Mouse (Mus musculus) layer of hippocampus, postnatal 25 days (tissue): ENCODE data around the gene Serpina1b. TPM values are rescaled to one million over a fixed set of nuclear protein-coding genes. Genes with fewer than 3 reads are reported as not detected.
"Not testable (repeated sequence)": the region's sequence is repeated elsewhere in the genome, so short reads cannot be mapped to it uniquely, and the experiment has no call there.

Experiments
- DNase-seq, 2 experiments: peaks; one replicate each; pipeline ENCODE4 v3.0.0; 2022; ENCODE audit warnings: mixed read lengths in 2 of 2, low spot score in 1 of 2; ENCODE audit errors: extremely low spot score in 1 of 2
- total RNA-seq, 2 experiments: library from RNA; stranded (reverse); gene quantifications; 2 replicates each; pipeline ENCODE4 v1.2.3; 2021

Gene Serpina1b
- not detected for total RNA-seq

DNA sequence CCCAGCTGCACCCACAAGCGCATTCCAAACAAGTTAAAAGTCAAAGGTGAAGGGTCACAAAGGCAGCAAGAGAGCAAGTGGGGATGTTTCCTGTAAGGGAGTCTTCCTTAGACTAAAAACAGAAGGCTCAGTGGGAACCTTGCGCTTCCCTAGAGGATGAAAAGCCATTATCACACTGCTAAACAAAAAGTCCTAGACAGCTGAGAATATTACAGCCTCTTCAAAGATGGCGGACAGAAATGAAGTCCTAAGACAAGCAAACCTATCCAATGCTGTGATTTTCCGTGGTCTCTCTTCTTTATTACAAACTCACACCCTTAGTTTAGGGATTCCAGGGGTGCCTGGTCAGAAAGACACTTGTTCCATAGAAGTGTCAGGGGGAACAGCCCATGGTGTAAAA lies at the start of gene Serpina1b:
Gene Serpina1b, minus strand, starts transcription at position 101 of the 400 bp plus-strand sequence.
- DNase-seq, result not testable (repeated sequence)

DNA sequence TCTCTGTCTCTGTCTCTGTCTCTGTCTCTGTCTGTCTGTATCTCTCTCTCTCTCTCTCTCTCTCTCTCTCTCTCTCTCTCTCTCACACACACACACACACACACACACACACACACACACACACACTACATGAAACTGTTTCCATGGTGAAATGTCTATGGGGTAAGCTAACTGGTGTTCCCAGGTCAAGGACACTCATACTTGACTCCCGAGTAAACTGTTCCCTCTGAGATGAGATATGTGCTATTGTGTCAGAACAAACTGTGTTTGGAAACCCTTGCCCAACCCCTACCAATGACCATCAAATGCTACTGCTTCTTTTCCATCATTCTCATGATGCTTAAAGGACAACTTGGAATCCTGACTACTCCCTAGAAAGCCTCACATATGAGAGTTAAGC lies 36.7 kb upstream of the Serpina1b start:
- not testable (repeated sequence) for DNase-seq

DNA sequence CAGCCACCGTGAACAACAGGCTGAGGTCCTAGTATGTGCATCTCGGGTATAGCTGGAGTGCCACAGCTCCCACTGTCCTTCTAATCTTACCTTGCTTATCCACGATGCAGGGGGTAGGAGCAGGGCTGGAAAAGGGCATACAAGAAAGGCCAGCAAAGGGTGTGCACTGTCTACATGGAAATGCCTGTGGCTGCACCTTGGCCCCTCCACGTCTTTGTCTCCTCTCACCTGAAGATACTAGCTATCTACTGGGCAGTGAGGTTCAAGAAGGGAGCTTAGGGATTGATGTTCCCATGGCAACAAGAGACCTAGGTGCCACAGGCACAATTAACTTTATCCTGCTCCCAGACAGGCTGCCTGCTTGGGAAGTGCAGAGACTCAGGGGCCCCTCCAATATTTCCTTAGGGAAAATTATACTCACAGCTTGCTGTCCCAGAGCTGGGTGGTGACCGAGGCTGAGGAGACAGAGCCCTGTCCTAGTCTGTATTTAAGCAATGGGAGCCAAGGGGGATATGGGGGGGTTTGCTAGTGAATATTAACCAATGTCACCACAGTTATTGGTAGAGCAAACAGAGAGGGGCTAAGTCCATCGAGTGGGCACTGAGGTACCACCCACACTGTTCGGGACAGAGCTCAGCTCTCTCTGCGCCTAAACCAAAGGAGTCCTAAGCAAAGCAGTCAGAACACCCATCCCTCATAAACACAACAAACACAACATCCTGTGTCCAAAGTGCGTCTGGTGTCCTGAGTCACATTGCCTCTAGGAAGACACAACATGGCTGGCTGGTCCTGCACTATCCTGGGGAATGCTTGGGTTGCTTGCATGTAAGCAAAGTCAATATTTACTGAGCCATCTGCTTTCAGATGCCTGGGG lies 33.2 kb upstream of the Serpina1b start, which contains the start of gene Serpina1a:
Gene Serpina1a, minus strand, starts transcription at position 462 of the 874 bp plus-strand sequence.
- DNase-seq, result not testable (repeated sequence)

DNA sequence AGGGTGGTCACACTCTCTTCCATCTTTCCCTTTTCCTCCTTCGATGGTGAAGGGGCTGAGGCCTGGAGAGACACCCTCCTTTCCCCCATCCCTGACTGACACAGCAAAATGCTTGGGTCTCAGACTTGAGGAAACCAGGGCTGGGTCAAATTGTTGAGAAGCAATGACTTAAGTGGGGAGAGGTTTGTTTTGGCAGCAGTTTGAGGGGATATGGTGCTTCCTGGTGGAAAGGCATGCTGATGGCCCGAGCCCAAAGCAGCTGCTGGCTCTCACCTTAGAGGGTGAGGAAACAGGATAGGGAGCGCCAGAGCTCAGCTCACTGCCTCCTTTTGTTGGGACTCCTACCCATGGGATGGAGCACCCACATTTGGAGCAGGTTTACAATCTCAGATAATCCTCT lies 30.8 kb upstream of the Serpina1b start:
- no peak for DNase-seq

DNA sequence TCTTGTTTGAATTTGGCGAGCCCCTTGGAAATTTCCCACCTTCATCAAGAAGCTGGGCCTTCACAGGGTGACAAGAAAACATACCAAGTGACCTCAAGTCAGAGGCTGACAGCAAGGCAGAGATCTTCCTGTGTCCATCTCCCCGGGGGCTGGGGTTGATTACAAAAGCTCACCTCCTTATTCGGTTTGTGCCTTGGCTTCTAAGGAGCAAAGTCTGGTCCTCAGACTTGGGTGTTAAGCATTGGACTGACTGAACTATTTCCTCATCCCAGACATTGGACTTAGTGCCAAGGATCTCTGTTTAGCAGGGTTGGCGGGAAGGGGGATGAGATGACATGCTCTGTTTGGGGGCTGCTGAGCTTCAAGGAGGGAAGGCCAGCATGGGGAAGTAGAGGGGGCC lies 30.4 kb upstream of the Serpina1b start:
- DNase-seq, result not testable (repeated sequence)

DNA sequence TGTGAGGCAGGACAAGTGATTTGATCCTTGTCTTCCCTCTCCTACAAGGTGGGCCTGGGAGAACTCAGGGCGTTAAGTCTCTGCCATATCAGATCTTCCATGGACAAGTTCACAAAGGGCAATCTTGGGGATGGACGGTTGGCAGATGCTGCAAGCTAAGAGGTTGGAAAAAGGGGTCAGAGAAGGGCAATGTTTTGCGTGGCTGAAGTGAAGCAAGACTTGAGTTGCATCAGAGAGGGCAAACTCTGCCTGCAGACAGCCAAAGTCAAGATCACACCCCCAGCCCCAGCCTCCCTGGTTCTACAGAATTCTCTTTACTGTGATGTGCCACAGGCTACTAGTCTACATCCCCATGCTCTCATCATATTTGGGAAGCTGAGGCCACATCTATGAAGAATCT lies 29.4 kb upstream of the Serpina1b start:
- not testable (repeated sequence) for DNase-seq

DNA sequence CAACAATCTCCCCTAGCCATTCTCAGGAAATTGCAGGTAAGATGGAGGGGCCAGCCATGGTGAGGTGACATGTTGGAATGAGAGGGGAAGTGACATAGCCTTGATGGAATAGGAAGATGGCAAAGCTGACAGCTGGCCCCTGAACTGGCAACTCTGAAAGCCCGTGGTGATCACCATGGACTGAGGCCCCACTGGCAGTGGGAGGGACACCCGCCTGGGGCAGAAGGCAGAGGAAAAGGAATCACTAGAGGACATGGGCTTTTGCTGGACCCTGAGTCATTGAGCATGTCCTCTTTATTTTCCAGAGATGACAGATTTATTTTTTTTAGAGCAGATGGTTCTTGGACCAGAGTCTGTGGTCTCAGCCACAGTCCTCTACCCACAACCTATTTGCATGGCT lies 22.9 kb upstream of the Serpina1b start:
- DNase-seq, result not testable (repeated sequence)

DNA sequence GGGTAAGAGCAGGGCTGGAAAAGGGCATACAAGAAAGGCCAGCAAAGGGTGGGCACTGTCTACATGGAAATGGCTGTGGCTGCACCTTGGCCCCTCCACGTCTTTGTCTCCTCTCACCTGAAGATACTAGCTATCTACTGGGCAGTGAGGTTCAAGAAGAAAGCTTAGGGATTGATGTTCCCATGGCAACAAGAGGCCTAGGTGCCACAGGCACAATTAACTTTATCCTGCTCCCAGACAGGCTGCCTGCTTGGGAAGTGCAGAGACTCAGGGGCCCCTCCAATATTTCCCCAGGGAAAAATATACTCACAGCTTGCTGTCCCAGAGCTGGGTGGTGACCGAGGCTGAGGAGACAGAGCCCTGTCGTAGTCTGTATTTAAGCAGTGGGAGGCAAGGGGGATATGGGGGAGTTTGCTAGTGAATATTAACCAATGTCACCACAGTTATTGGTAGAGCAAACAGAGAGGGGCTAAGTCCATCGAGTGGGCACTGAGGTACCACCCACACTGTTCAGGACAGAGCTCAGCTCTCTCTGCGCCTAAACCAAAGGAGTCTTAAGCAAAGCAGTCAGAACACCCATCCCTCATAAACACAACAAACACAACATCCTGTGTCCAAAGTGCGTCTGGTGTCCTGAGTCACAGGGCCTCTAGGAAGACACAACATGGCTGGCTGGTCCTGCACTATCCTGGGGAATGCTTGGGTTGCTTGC lies 2.4 kb downstream of the Serpina1b start:
- DNase-seq, result not testable (repeated sequence)

DNA sequence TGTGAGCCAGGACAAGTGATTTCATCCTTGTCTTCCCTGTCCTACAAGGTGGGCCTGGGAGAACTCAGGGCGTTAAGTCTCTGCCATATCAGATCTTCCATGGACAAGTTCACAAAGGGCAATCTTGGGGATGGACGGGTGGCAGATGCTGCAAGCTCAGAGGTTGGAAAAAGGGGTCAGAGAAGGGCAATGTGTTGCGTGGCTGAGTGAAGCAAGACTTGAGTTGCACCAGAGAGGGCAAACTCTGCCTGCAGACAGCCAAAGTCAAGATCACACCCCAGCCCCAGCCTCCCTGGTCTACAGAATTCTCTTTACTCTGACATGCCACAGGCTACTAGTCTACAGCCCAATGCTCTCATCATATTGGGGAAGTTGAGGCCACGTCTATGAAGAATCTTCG lies 6.3 kb downstream of the Serpina1b start:
- not testable (repeated sequence) for DNase-seq

DNA sequence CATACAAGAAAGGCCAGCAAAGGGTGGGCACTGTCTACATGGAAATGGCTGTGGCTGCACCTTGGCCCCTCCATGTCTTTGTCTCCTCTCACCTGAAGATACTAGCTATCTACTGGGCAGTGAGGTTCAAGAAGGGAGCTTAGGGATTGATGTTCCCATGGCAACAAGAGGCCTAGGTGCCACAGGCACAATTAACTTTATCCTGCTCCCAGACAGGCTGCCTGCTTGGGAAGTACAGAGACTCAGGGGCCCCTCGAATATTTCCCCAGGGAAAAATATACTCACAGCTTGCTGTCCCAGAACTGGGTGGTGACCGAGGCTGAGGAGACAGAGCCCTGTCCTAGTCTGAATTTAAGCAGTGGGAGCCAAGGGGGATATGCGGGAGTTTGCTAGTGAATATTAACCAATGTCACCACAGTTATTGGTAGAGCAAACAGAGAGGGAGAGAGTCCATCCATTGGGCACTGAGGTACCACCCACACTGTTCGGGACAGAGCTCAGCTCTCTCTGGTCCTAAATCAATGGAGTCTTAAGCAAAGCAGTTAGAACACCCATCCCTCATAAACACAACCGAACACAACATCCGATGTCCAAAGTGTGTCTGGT lies 56.8 kb downstream of the Serpina1b start, which contains the start of gene Serpina1d:
Gene Serpina1d, minus strand, starts transcription at position 347 of the 606 bp plus-strand sequence.
- not testable (repeated sequence) for DNase-seq

DNA sequence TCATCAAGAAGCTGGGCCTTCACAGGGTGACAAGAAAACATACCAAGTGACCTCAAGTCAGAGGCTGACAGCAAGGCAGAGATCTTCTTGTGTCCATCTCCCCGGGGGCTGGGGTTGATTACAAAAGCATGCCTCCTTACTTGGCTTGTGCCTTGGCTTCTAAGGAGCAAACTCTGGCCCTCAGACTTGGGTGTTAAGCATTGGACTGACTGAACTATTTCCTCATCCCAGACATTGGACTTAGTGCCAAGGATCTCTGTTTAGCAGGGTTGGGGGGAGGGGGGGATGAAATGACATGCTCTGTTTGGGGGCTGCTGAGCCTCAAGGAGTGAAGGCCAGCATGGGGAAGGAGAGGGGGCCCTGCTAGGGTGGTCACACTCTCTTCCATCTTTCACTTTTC lies 59.6 kb downstream of the Serpina1b start:
- not testable (repeated sequence) for DNase-seq

DNA sequence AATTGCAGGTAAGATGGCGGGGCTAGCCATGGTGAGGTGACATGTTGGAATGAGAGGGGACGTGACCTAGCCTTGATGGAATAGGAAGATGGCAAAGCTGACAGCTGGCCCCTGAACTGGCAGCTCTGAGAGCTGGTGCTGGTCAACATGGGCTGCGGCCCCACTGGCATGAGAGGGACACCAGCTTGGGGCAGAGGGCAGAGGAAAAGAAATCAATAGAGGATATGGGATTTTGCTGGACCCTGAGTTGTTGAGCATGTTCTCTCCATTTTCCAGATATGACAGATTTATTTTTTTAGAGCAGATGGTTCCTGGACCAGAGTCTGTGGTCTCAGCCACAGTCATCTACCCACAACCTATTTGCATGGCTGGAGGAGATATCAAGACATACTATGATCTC lies 67.1 kb downstream of the Serpina1b start:
- DNase-seq, result not testable (repeated sequence)

DNA sequence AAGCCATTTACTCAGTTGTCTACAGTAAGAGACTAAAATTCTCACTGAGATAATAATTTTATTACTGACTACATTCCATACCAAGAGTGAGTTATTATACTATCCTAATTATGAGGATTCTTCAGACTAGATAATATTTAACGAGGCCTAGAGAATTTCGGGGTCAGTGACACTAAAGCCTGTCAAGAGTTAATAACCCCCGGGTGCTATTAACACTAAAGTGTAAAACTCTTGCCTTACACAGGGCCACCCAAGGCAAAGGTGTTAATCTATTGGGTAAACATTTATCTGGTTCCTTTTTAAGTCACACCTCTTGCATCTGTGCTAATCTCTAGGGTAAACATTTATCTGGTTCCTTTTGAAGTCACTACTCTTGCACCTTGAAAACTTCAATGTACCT lies 69.9 kb downstream of the Serpina1b start:
- DNase-seq, result not testable (repeated sequence)

DNA sequence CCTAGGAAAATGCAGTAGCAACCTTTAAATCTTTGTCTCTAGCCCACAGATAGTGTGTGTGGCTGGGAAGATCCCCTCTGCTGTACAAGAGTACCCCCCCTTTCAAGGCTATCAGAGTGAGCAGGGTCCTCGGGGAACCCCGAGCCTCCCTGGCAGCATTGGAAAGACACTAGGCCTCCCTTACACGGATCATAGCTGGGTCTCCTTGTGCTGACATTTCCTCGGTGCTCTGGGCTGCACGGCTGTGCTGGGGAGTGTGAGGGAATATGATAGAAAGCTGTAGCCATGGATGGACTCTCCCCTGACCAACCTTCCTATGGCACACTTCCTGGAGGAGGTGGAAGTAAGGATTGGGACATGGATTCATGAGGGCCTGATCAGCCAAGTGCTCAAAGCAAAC lies 84.2 kb downstream of the Serpina1b start:
- DNase-seq, result not testable (repeated sequence)

DNA sequence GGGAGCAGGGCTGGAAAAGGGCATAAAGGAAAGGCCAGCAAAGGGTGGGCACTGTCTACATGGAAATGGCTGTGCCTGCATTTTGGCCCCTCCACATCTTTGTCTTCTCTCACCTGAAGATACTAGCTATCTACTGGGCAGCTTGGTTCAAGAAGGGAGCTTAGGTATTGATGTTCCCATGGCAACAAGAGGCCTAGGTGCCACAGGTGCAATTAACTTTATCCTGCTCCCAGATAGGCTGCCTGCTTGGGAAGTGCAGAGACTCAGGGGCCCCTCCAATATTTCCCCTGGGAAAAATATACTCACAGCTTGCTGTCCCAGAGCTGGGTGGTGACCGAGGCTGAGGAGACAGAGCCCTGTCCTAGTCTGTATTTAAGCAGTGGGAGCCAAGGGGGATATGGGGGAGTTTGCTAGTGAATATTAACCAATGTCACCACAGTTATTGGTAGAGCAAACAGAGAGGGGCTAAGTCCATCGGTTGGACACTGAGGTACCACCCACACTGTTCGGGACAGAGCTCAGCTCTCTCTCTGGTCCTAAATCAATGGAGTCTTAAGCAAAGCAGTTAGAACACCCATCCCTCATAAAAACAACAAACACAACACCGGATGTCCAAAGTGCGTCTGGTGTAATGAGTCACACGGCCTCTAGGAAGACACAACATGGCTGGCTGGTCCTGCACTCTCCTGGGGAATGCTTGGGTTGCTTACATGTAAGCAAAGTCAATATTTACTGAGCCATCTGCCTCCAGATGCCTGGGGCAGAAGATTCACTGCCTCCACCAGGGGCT lies 92.2 kb downstream of the Serpina1b start:
- not testable (repeated sequence) for DNase-seq

DNA sequence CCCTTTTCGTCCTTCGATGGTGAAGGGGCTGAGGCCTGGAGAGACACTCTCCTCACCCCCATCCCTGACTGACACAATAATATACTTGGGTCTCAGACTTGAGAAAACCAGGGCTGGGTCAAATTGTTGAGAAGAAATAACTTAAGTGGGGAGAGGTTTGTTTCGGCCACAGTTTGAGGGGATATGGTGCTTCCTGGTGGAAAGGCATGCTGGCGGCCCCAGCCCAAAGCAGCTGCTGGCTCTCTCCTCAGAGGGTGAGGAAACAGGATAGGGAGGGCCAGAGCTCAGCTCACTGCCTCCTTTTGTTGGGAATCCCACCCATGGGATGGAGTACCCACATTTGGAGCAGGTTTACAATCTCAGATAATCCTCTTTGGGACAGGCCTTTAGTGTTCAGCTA lies 94.6 kb downstream of the Serpina1b start:
- DNase-seq, result not testable (repeated sequence)

DNA sequence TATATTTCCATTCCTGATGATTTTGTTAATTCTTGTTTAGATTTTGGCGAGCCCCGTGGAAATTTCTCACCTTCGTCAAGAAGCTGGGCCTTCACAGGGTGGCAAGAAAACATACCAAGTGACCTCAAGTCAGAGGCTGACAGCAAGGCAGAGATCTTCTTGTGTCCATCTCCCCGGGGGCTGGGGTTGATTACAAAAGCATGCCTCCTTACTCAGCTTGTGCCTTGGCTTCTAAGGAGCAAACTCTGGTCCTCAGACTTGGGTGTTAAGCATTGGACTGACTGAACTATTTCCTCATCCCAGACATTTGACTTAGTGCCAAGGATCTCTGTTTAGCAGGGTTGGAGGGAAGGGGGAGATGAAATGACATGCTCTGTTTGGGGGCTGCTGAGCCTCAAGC lies 95.1 kb downstream of the Serpina1b start:
- not testable (repeated sequence) for DNase-seq

DNA sequence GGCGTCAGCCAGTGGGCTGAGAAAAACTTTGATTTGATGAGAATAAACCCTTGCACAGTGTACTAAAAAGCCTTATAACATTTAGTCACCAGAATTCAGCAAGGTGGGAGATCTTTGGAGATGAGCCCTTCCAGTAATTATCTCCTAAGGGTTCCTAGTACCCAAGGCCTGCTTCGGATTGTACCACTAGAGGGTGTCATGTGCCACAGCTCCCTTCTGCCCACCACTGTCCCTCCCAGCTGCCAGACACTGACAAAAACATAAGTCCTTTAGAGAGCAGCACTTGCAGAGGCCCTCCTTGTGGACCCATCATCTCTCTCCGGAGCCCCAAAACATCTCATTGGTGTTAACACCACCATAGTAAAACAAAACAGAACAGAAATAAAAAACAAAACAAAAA lies 118.6 kb downstream of the Serpina1b start:
- no peak for DNase-seq

DNA sequence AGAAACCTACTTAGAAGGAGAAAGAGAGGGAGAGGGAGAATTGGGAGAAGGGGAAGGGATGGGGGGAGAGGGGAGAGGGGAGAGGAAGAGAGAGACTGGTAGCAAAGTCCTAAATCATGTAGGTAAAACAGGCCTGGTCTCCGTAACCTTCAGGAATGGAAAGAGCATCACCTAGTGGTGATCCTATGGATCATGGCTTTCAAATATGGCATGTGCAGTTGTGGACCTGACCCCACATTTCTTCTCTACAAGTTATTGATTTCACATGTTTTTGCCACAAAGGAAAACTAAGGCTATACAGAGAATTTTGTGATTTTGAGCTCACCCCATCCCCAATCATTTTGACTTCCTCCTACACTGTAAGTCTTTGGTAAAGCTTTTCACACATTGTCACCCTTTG lies 119.8 kb downstream of the Serpina1b start:
- no peak for DNase-seq

DNA sequence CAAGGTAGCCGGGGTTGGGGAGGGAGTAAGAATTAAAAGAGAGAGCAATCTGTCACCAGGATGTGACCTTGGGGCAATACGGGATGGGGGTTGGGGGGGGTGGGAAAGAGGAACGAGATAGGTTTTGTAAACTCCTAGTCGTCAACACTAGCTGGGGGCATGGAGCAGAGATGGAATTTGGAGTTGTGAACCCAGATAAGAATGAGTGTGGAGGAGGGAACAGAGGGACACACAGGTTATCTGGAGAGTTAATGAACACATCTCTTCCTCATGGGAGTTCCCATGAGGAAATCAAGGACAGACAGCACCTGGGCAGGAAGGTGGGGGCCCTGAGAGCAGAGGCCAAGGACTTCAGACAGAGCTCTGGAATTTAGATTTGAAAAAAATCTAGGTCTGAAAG lies 124.1 kb downstream of the Serpina1b start:
- DNase-seq, result no peak
